Mouse (Mus musculus): ENCODE data around the gene Taok1. TPM values are rescaled to one million over a fixed set of nuclear protein-coding genes. Genes with fewer than 3 reads are reported as not detected.

Taok1 gene
- polyA plus RNA-seq, 1 experiment from 2014 or later = 24.6 TPM

GRCm38 (mm10) chr11:77514832-77515636, 92.6 kb downstream of the Taok1 start, which contains the start of gene Abhd15:
Abhd15 (plus strand) TSS chr11:77515121.
- under 1% methylated on average over 69 of the region's 72 CpGs for WGBS
- peak within 1 kb of the TSS; percentile 12; the same call in 1 of the 2 replicates for H3K27ac ChIP-seq (ENCODE audit: low read depth, low read length)
- DNase-seq (ENCODE audit: low spot score) = peak; percentile 93
- H3K9ac ChIP-seq (ENCODE audit: low read length) = peak within 1 kb of the TSS; percentile 57
- ATAC-seq (replicated peaks; ENCODE audit: low FRiP score) = peak; percentile 66
- H3K36me3 ChIP-seq (ENCODE audit: control insufficient read depth, insufficient read depth, low read length) = no peaks in the 10 kb centered on the region
- H3K9me3 ChIP-seq (ENCODE audit: control insufficient read depth, low read length) = no peaks in the 10 kb centered on the region
- peak within 1 kb of the TSS; percentile 44 for H3K4me3 ChIP-seq (ENCODE audit: low read depth, low read length)
- H3K4me1 ChIP-seq (replicated peaks; ENCODE audit: control insufficient read depth, insufficient read depth, low read length) = peaks cover 26% of the 10 kb centered on the region
- peaks cover 9% of the 10 kb centered on the region for H3K27me3 ChIP-seq (ENCODE audit: control insufficient read depth, insufficient read depth, low read length)
- H3K4me2 ChIP-seq (ENCODE audit: low read depth, low read length, severe bottlenecking) = peak within 1 kb of the TSS; percentile 92

DNA sequence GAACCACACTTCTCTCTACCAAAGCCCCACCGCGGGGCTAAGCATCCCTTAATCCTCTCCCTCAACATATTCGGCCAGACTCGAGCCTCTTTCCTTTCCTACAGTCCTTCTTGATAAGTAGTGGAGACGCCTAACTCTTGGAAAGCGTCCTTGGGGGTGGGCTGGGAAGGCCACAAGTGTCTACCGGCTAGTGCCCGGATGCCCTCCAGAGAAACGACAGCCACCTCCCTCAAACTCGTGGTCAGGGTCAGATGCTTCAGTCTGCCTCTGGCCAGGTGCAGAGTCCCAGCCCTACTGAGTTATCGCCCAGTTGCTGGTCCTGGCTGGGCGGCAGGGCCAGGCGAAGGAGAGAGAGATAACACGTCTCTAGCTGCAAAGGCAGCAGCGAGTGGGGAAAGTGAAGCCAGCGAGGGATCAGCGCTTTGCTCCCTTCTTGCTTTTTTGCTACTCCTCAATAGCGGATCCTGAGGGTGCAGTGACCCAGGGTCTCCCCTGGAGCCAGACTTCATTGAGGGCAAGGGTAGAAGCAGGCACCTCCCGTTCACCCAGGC, 93.3 kb downstream of the Taok1 start:
- peak; percentile 65 for DNase-seq (ENCODE audit: low spot score)
- peak overlapping the region; percentile 92 for H3K4me2 ChIP-seq (ENCODE audit: low read depth, low read length, severe bottlenecking)
- peak overlapping the region; percentile 57 for H3K9ac ChIP-seq (ENCODE audit: low read length)
- H3K27ac ChIP-seq (ENCODE audit: low read depth, low read length) = peak overlapping the region; percentile 12; the same call in 1 of the 2 replicates
- no peaks in the 10 kb centered on the region for H3K36me3 ChIP-seq (ENCODE audit: control insufficient read depth, insufficient read depth, low read length)
- no peaks in the 10 kb centered on the region for H3K9me3 ChIP-seq (ENCODE audit: control insufficient read depth, low read length)
- 3% methylated on average over 18 of the region's 19 CpGs for WGBS
- H3K27me3 ChIP-seq (ENCODE audit: control insufficient read depth, insufficient read depth, low read length) = peaks cover 9% of the 10 kb centered on the region
- H3K4me3 ChIP-seq (ENCODE audit: low read depth, low read length) = peak overlapping the region; percentile 44
- ATAC-seq (replicated peaks; ENCODE audit: low FRiP score) = no peak
- H3K4me1 ChIP-seq (replicated peaks; ENCODE audit: control insufficient read depth, insufficient read depth, low read length) = peaks cover 26% of the 10 kb centered on the region

DNA sequence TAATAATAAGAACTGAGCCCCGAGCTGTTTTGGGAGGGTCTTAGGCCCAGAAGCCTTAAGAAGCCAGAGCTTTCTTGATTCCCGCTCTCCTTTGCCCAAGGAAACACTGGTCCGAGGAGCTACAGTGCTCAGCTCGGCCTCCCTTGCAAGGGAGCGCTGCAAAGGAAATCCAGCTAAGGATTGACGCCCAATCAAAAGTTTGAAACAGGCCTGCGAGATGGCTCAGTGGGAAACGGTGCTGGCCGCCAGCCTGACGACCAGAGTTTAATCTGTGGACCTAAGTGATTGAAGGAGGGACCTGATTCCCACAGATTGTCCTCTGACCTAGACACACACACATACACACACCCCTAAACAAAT, 93.8 kb downstream of the Taok1 start:
- Histone ChIP-seq H3K4me1 (replicated peaks; ENCODE audit: control insufficient read depth, insufficient read depth, low read length) (peaks cover 26% of the 10 kb centered on the region), H3K36me3 (ENCODE audit: control insufficient read depth, insufficient read depth, low read length) (no peaks in the 10 kb centered on the region), H3K27ac (ENCODE audit: low read depth, low read length) (no peak overlapping the region), H3K4me2 (ENCODE audit: low read depth, low read length, severe bottlenecking) (peak overlapping the region; percentile 67), H3K27me3 (ENCODE audit: control insufficient read depth, insufficient read depth, low read length) (peaks cover 9% of the 10 kb centered on the region), H3K9ac (ENCODE audit: low read length) (peak overlapping the region; percentile 50), H3K9me3 (ENCODE audit: control insufficient read depth, low read length) (no peaks in the 10 kb centered on the region), H3K4me3 (ENCODE audit: low read depth, low read length) (peak overlapping the region; percentile 58)
- DNase-seq (ENCODE audit: low spot score) = no peak
- WGBS = 2% methylated on average over 10 of the region's 10 CpGs
- ATAC-seq (replicated peaks; ENCODE audit: low FRiP score) = no peak

GRCm38 (mm10) chr11:77512891-77513810, 94.5 kb downstream of the Taok1 start:
- Histone ChIP-seq H3K9me3 (ENCODE audit: control insufficient read depth, low read length) (no peaks in the 10 kb centered on the region), H3K4me3 (ENCODE audit: low read depth, low read length) (peak overlapping the region; percentile 58), H3K36me3 (ENCODE audit: control insufficient read depth, insufficient read depth, low read length) (no peaks in the 10 kb centered on the region), H3K4me1 (replicated peaks; ENCODE audit: control insufficient read depth, insufficient read depth, low read length) (peaks cover 26% of the 10 kb centered on the region), H3K27ac (ENCODE audit: low read depth, low read length) (no peak overlapping the region), H3K27me3 (ENCODE audit: control insufficient read depth, insufficient read depth, low read length) (peaks cover 9% of the 10 kb centered on the region), H3K9ac (ENCODE audit: low read length) (peak overlapping the region; percentile 73), H3K4me2 (ENCODE audit: low read depth, low read length, severe bottlenecking) (peak overlapping the region; percentile 80)
- peak; percentile 97 for DNase-seq (ENCODE audit: low spot score)
- under 1% methylated on average over 81 of the region's 84 CpGs for whole genome bisulfite sequencing
- peak; percentile 62 for ATAC-seq (replicated peaks; ENCODE audit: low FRiP score)

- H3K4me1 ChIP-seq (replicated peaks; ENCODE audit: control insufficient read depth, insufficient read depth, low read length) = peaks cover 26% of the 10 kb centered on the region
- WGBS = 82% methylated on average over 5 of the region's 5 CpGs
- no peak overlapping the region for H3K4me2 ChIP-seq (ENCODE audit: low read depth, low read length, severe bottlenecking)
- H3K9ac ChIP-seq (ENCODE audit: low read length) = no peak overlapping the region
- H3K27me3 ChIP-seq (ENCODE audit: control insufficient read depth, insufficient read depth, low read length) = peaks cover 7% of the 10 kb centered on the region
- DNase-seq (ENCODE audit: low spot score) (peak; percentile 42), ATAC-seq (replicated peaks; ENCODE audit: low FRiP score) (no peak)
- H3K9me3 ChIP-seq (ENCODE audit: control insufficient read depth, low read length) = no peaks in the 10 kb centered on the region
- no peak overlapping the region for H3K4me3 ChIP-seq (ENCODE audit: low read depth, low read length)
- H3K36me3 ChIP-seq (ENCODE audit: control insufficient read depth, insufficient read depth, low read length) = no peaks in the 10 kb centered on the region; the same call in 1 of the 2 replicates
- H3K27ac ChIP-seq (ENCODE audit: low read depth, low read length) = no peak overlapping the region
These were observed 96.3 kb downstream of the Taok1 start for GRCm38 (mm10) chr11:77511336-77511735.

DNA sequence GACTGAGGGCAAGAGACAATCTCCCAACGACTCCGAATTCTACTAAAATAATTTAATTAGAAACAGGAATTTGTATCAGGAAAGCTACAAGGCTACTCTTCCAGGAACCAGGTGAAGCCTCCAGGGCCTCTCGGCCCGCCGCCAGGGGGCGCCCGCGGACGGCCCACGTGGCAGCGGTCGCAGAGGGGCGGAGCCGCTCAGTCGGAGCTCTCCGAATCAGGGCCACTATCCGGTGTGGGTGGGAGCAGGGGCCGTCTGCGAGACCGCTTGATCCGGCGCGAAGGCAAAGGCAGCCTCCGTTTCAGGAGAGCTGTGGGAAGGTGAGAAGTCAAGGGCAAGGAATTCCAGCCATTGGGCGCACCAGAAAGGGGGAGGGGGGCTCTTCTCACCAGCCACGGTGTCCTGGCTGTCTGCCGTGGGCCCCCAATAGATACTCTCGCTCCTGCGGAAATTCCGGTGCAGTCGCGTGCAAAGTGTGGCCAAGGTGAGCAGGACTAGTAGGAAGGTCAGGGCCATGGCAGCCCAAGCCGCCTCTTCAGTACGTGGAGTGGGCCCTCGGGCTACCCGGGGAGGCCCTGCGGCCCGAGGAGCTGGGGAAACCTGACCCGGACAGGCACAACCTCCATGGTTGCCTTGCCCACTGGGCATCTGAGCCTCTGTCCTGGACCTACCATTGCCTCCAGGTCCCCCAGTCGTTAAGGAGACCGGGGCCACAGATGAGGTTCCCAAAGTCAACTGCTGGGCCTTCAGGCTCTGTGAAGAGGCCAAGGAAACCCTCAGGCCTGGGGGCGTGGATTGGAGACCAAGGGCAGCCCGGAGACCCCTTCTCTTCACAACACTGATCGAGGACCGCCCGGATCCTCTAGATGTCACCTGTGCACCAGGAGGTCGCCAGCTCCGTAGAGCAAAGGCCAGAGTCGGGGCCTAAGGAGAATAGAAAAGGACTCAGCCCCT, 99.3 kb downstream of the Taok1 start:
- Histone ChIP-seq H3K27me3 (ENCODE audit: control insufficient read depth, insufficient read depth, low read length) (no peaks in the 10 kb centered on the region), H3K4me2 (ENCODE audit: low read depth, low read length, severe bottlenecking) (peak overlapping the region; percentile 65), H3K4me3 (ENCODE audit: low read depth, low read length) (peak overlapping the region; percentile 22), H3K9me3 (ENCODE audit: control insufficient read depth, low read length) (no peaks in the 10 kb centered on the region), H3K4me1 (replicated peaks; ENCODE audit: control insufficient read depth, insufficient read depth, low read length) (peaks cover 5% of the 10 kb centered on the region), H3K9ac (ENCODE audit: low read length) (peak overlapping the region; percentile 41; the same call in 1 of the 2 replicates), H3K27ac (ENCODE audit: low read depth, low read length) (no peak overlapping the region), H3K36me3 (ENCODE audit: control insufficient read depth, insufficient read depth, low read length) (peaks cover 3% of the 10 kb centered on the region; the same call in 1 of the 2 replicates)
- DNase-seq (ENCODE audit: low spot score) = peak; percentile 91
- ATAC-seq (replicated peaks; ENCODE audit: low FRiP score) = peak; percentile 73
- 19% methylated on average over 48 of the region's 49 CpGs for WGBS

GRCm38 (mm10) chr11:77507426-77507825, 100.2 kb downstream of the Taok1 start:
- Histone ChIP-seq H3K9ac (ENCODE audit: low read length) (no peak overlapping the region), H3K9me3 (ENCODE audit: control insufficient read depth, low read length) (no peaks in the 10 kb centered on the region), H3K4me3 (ENCODE audit: low read depth, low read length) (no peak overlapping the region), H3K4me1 (replicated peaks; ENCODE audit: control insufficient read depth, insufficient read depth, low read length) (peaks cover 3% of the 10 kb centered on the region), H3K27me3 (ENCODE audit: control insufficient read depth, insufficient read depth, low read length) (no peaks in the 10 kb centered on the region), H3K4me2 (ENCODE audit: low read depth, low read length, severe bottlenecking) (no peak overlapping the region), H3K36me3 (ENCODE audit: control insufficient read depth, insufficient read depth, low read length) (peaks cover 3% of the 10 kb centered on the region; the same call in 1 of the 2 replicates), H3K27ac (ENCODE audit: low read depth, low read length) (no peak overlapping the region)
- ATAC-seq (replicated peaks; ENCODE audit: low FRiP score) (no peak), DNase-seq (ENCODE audit: low spot score) (peak; percentile 50)
- WGBS = 77% methylated on average over 4 of the region's 4 CpGs
